Mouse (Mus musculus) ES-E14 (cell line): ENCODE measurements around the gene Apol7a. TPM values are rescaled to one million over a fixed set of nuclear protein-coding genes. Genes with fewer than 3 reads are reported as not detected.
"Not testable (repeated sequence)": the region's sequence is repeated elsewhere in the genome, so short reads cannot be mapped to it uniquely, and the experiment has no call there.

Experiments
- DNase-seq: peaks from one replicate; pipeline ENCODE4 v3.0.0-alpha.2; 2013; ENCODE audit warnings: low read depth, low spot score
- H3K27ac ChIP-seq: 2 replicates; pipeline ENCODE4 v1.5.1; 2012; ENCODE audit warnings: low read depth, mild to moderate bottlenecking, low read length, moderate library complexity, mixed read lengths; ENCODE audit not compliant: poor library complexity, insufficient read depth, severe bottlenecking
- H3K36me3 ChIP-seq: 2 replicates; pipeline ENCODE4 v1.6.1; 2012; ENCODE audit warnings: mild to moderate bottlenecking, low read length, moderate library complexity, mixed read lengths; ENCODE audit not compliant: control insufficient read depth, poor library complexity, insufficient read depth, severe bottlenecking
- H3K4me1 ChIP-seq, 2 experiments: fragments of 150-350 bp in 1 of 2; sonication (generic) in 1 of 2; 2 replicates each; pipeline ENCODE4 v1.6.1; 2012; ENCODE audit warnings: low read length in 2 of 2, mild to moderate bottlenecking in 1 of 2, mixed read lengths in 1 of 2; ENCODE audit not compliant: control insufficient read depth in 2 of 2, insufficient read depth in 2 of 2, poor library complexity in 1 of 2
- H3K4me3 ChIP-seq, 2 experiments: fragments of 150-350 bp in 1 of 2; sonication (generic) in 1 of 2; 2 replicates each; pipeline ENCODE4 v1.5.1; 2012; ENCODE audit warnings: low read length in 2 of 2, low read depth in 1 of 2, mild to moderate bottlenecking in 1 of 2, mixed read lengths in 1 of 2; ENCODE audit not compliant: insufficient read depth in 1 of 2, poor library complexity in 1 of 2, severe bottlenecking in 1 of 2
- H3K9ac ChIP-seq: 2 replicates; pipeline ENCODE4 v1.6.1; 2012; ENCODE audit warnings: low read depth, mild to moderate bottlenecking, low read length, mixed read lengths; ENCODE audit not compliant: poor library complexity, insufficient read depth, severe bottlenecking
- H3K9me3 ChIP-seq: fragments of 150-350 bp; sonication (generic); 2 replicates; pipeline ENCODE4 v1.6.1; 2012; ENCODE audit warnings: low read depth, mild to moderate bottlenecking, low read length; ENCODE audit not compliant: control insufficient read depth, insufficient read depth
- in situ Hi-C, 2 experiments: fragments of 600-800 bp; cut with MboI; formaldehyde crosslinking; loops; one replicate each; pipeline ENCODE4 v1.15.1; 2025; ENCODE audit warnings: low sequenced_read_pairs in 2 of 2, inconsistent platforms in 1 of 2; ENCODE audit not compliant: unreplicated experiment in 2 of 2
- total RNA-seq: library from RNA; depleted of rRNA; stranded (reverse); fragments of 300-350 nt; gene quantifications from 2 replicates; pipeline ENCODE4 v1.2.3, GENCODE M21; 2012

Apol7a gene
- total RNA-seq, 1 experiment: 0.27 TPM

DNA sequence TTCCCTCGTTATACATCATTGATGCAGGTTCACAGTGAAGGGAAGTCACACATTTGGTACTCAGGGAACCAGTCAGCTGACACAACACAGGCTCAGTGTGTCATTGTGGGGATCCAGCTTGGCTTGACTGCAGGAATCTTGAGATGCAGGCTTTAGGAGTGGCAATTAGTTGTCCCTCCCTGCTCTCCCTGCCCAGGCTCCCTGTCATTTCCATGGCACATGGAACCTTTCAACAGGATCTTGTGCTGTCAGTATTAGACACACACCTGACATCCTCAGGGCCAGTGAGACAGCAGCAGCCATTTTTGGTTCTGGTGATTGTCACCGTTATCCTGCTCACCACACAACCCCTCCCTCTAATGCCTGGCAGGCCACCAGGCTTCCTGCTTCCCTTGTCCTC is 16.7 kb upstream of the Apol7a start:
- H3K4me3 ChIP-seq, DNase-seq, in situ Hi-C loops, H3K9ac ChIP-seq, H3K4me1 ChIP-seq, H3K9me3 ChIP-seq, H3K36me3 ChIP-seq, H3K27ac ChIP-seq: not testable (repeated sequence)

DNA sequence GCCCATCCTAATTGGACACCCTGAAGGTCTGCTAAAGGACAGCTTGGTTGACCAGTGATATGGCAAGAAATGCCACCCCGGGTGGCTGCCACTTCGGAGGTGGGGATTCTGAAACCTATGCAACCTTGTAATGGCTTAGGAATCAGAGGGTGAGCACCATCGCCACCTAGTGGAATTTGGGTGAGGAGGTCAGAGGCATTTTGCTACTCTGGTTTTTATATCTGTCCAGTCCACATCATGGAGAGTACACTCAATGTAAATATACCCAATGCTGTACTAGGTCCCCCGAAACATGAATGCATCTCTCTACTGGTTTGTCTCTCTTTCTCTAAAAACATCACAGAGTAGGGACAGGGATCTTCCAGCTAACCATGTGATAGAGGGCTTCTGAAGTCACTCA is 13.8 kb upstream of the Apol7a start:
- in situ Hi-C loops, H3K27ac ChIP-seq, H3K9ac ChIP-seq, H3K4me3 ChIP-seq, H3K4me1 ChIP-seq, DNase-seq, H3K9me3 ChIP-seq, H3K36me3 ChIP-seq: not testable (repeated sequence)

DNA sequence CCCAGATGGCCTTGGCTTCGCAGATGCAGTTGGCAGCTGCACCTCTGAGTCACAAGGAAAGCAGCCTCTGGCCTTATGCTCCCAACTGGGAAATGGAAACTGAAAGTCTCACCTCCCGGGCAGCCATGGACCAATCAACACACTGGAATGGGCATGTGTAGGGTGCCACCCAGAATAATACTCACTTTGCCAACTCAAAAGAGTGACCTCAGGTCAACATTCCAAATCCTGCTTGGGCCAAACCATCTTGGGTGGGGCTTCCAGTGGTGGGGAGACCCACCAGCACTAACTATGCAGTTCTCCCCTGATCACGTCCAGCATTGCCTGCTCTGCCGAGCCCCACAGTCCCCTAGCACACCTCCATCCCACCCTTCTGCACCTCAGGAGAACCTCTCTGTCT is 12.1 kb upstream of the Apol7a start, which contains the start of gene Apol9a:
TSS of gene Apol9a (minus strand) at position 101 of the 400 bp plus-strand sequence.
- H3K9ac ChIP-seq, H3K36me3 ChIP-seq, in situ Hi-C loops, H3K4me1 ChIP-seq, H3K9me3 ChIP-seq, DNase-seq, H3K27ac ChIP-seq, H3K4me3 ChIP-seq: not testable (repeated sequence)

DNA sequence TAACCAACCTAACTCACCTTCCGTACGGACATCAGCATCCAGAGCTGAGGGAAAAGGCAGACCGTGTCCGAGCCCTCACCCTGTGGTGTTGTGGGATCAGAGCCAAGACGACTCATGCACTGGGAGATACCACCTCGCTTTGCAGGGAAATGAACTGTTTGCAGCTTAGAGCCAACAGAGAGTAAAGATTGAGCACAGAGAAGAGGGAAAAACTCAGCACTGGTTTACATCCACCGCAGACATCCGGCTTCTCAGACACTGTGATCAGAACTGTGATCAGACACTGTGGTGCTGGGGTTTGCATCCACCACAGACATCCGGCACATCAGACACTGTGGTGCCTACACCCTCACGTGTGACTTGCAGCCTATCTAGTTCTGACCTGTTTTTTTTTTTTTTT is 7.5 kb upstream of the Apol7a start:
- H3K9ac ChIP-seq, H3K36me3 ChIP-seq, in situ Hi-C loops, H3K27ac ChIP-seq, H3K4me1 ChIP-seq, DNase-seq, H3K4me3 ChIP-seq, H3K9me3 ChIP-seq: not testable (repeated sequence)

DNA sequence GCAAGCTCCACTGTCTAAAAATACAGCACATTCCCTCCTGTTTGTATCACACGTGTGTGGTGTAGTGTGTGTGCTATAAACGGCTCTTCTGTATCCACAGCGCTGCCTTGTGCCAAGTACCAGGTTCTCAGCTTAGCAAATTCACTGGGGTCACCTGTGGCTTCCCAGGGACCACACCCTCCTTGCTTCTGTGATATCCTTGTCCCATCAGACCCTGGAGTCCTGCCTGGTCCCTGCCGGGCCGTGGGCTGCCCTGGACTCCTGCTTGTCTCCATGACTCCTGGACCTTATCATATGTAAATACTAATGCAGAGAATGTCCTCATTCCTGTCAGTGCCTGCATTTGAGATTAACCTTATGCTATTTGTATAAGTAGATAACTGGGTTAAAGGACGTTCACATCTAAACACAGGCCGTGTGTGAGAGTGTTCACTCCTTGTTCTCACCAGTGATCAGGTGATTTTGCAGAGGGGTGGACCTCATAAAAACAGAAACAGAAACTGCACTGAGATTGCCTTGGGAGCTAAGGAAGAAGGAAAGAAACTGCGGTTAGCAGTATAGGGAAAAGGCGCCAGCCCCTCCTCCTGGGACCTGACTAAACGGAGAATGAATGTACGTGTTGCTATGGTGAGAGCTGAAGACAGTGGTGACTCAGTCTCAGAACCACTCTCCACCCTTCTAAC is 1.3 kb downstream of the Apol7a start:
- H3K27ac ChIP-seq, H3K9ac ChIP-seq, DNase-seq, H3K4me3 ChIP-seq, H3K9me3 ChIP-seq, H3K36me3 ChIP-seq, in situ Hi-C loops, H3K4me1 ChIP-seq: not testable (repeated sequence)

DNA sequence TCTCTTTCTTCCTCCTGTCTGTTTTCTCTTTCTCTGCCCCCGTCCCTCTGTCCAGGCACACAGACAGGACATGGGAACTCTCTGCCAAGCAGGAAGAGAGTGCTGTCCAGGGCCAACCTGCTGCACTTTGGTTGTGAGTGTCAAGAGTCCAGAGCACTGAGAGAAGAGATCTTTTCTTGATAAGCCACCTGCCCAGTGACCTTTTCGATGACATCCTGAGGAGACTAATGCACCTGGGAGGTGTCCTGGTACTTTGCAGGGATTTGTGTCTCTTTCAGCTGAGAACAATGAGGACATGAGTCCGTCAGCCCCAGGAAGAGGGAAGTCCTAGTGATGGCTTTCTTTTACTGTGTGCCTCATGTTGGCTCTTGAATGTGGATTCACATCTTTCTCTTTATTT is 5.1 kb downstream of the Apol7a start:
- in situ Hi-C loops, H3K9me3 ChIP-seq, H3K9ac ChIP-seq, H3K4me1 ChIP-seq, H3K27ac ChIP-seq, DNase-seq, H3K4me3 ChIP-seq, H3K36me3 ChIP-seq: not testable (repeated sequence)
